Mouse (Mus musculus): ENCODE measurements around the gene Uxs1.

DNA sequence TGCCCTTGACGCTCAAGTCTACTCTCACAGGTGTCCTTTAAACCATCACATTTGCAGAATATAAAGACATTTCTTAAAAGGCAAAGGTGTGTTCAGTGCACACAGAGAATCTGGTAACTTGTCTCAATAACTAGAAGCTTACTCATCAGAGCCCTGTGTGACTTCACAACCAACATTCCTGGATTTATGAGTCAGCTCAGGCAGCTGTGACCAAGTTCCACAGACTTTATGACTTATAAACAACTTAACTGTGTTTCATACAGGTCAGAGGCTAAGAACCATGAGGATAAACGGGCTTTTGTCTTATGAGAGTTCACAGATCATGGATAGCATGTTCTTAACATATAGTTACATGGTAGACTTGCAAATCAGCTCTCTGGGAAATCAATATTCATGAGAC lies 8.5 kb downstream of the Uxs1 start:
- TF ChIP-seq GATA1 (IDR thresholded peaks at IDR 0.05; ENCODE audit: borderline replicate concordance, low read length) (no peak), FLI1 (IDR thresholded peaks at IDR 0.05; ENCODE audit: low read length) (no peak)

Measured in megakaryocyte, embryonic 14.5 days (primary cell).